Mouse (Mus musculus) T-cell, adult 66 days (primary cell): ENCODE measurements around the gene Ccl3. TPM values are rescaled to one million over a fixed set of nuclear protein-coding genes. Genes with fewer than 3 reads are reported as not detected.

Experiments
- total RNA-seq, 2 experiments: library from RNA; stranded (reverse); gene quantifications; 3 replicates in 1 of 2; 4 replicates in 1 of 2; pipeline ENCODE4 v1.2.4; 2023

The Ccl3 gene
- 1 to 10 TPM; 4.0 to 5.4 TPM for total RNA-seq

GRCm38 (mm10) chr11:83649305-83649841, at the start of gene Ccl3:
Ccl3 (minus strand) TSS chr11:83649355.

GRCm38 (mm10) chr11:83662204-83662603, 13.0 kb upstream of the Ccl3 start, which contains the start of gene Ccl4:
Ccl4 (plus strand) TSS chr11:83662584.

GRCm38 (mm10) chr11:83645521-83645920, 3.6 kb downstream of the Ccl3 start, which contains the start of gene Rpl9-ps1:
Rpl9-ps1 (minus strand) TSS chr11:83645621.

Other genes starting within 250 kb of the Ccl3 start
- gene Rasl10b, start 240.2 kb downstream of the Ccl3 start, total RNA-seq, result 1 to 10 TPM; 1.0 to 1.6 TPM
- not detected for gene Gas2l2, start 219.9 kb downstream of the Ccl3 start, total RNA-seq
- gene 1700020L24Rik, start 211.7 kb downstream of the Ccl3 start, total RNA-seq, result 1 to 10 TPM in 1 of 2 experiments, not detected in 1; 1.6 TPM
- not detected for gene Mmp28, start 186.3 kb downstream of the Ccl3 start, total RNA-seq
- 100 to 1,000 TPM; 143 to 160 TPM for gene Taf15, start 176.3 kb downstream of the Ccl3 start, total RNA-seq
- gene Heatr9, start 127.2 kb downstream of the Ccl3 start, total RNA-seq, result 1 to 10 TPM; 1.6 to 2.4 TPM
- 100 to 1,000 TPM; 176 to 217 TPM for gene Ccl5, start 118.8 kb downstream of the Ccl3 start, total RNA-seq
- gene Ccl9, start 70.7 kb downstream of the Ccl3 start, total RNA-seq, result under 1 TPM in 1 of 2 experiments, not detected in 1; 0.29 TPM
- gene Ccl6, start 56.3 kb downstream of the Ccl3 start, total RNA-seq, result 1 to 10 TPM in 1 of 2 experiments, not detected in 1; 1.7 TPM
- gene Rpl9-ps1, start 3.7 kb downstream of the Ccl3 start, total RNA-seq, result not detected
- gene Ccl4, start 13.2 kb upstream of the Ccl3 start, total RNA-seq, result 10 to 100 TPM in 1 of 2 experiments, 1 to 10 TPM in 1; 6.7 to 11.1 TPM
- not detected for gene Wfdc17, start 54.6 kb upstream of the Ccl3 start, total RNA-seq
- gene Wfdc18, start 59.7 kb upstream of the Ccl3 start, total RNA-seq, result not detected
- gene Wfdc21, start 97.6 kb upstream of the Ccl3 start, total RNA-seq, result not detected
- gene Heatr6, start 104.3 kb upstream of the Ccl3 start, total RNA-seq, result 10 to 100 TPM; 41.7 to 42.6 TPM
- not detected for gene Hnf1b, start 200.7 kb upstream of the Ccl3 start, total RNA-seq